10 mouse cellular contexts compared by ENCODE assay signal in genomic region chr19:25611116-25611515, GRCm38 (mm10). TPM values are rescaled to one million over a fixed set of nuclear protein-coding genes. Genes with fewer than 3 reads are reported as not detected.
DNase-seq lines count a peak whose midpoint lies in the region; ATAC-seq and TF ChIP-seq lines count a peak whose summit lies in the region.
"Had no signal": no experiment of that assay in that cellular context is flagged by ENCODE, and none has a peak within 500 bp of the region (broad histone marks: within the 10 kb centered on the region; RNA-seq: fewer than 3 reads in every experiment).

No protein-coding gene starts in this region.

- H3K4me3 ChIP-seq in heart, embryonic 13.5 days: peak overlapping the region; percentile 53
- no peak overlapping the region for H3K4me3 ChIP-seq in heart, adult 2 months
- H3K4me3 ChIP-seq in hindbrain, embryonic 15.5 days: peak overlapping the region; percentile 16
- H3K4me3 ChIP-seq in midbrain, embryonic 15.5 days: peak overlapping the region; percentile 21

- no peak for DNase-seq in heart, adult 2 months
- peak; percentile 67 for DNase-seq in ZHBTc4 (ENCODE audit: low read depth, low spot score)
- no peak for DNase-seq in thymus, postnatal 4 days
- DNase-seq in adrenal gland, adult 2 months: no peak
- no peak for DNase-seq in adrenal gland, postnatal 14 days

- no peak for TF ChIP-seq POLR2A in heart, adult 2 months (IDR thresholded peaks at IDR 0.05; ENCODE audit: insufficient read depth, low read depth, low read length)

- under 1% methylated on average over 42 of the region's 42 CpGs for WGBS in heart, embryonic 13.5 days
- 1% methylated on average over 42 of the region's 42 CpGs for WGBS in heart, adult 2 months
- under 1% methylated on average over 42 of the region's 42 CpGs for WGBS in hindbrain, embryonic 15.5 days
- whole genome bisulfite sequencing in midbrain, embryonic 15.5 days: under 1% methylated on average over 41 of the region's 42 CpGs

- no peak for TF ChIP-seq EP300 in heart, adult 2 months (IDR thresholded peaks at IDR 0.05; ENCODE audit: insufficient read depth, low read depth, low read length)

- H3K4me2 ChIP-seq in heart, embryonic 13.5 days: peak overlapping the region; percentile 74
- H3K4me2 ChIP-seq in hindbrain, embryonic 15.5 days: peak overlapping the region; percentile 48
- H3K4me2 ChIP-seq in midbrain, embryonic 15.5 days: peak overlapping the region; percentile 52

- TF ChIP-seq CTCF in heart, adult 2 months (IDR thresholded peaks at IDR 0.05): no peak

- H3K9ac ChIP-seq in heart, embryonic 13.5 days: peak overlapping the region; percentile 44
- H3K9ac ChIP-seq in heart, adult 2 months (ENCODE audit: low read depth, low read length): no peak overlapping the region; the same call in 1 of the 2 replicates
- H3K9ac ChIP-seq in hindbrain, embryonic 15.5 days: no peak overlapping the region
- no peak overlapping the region for H3K9ac ChIP-seq in midbrain, embryonic 15.5 days

- H3K4me1 ChIP-seq in heart, embryonic 13.5 days: peaks cover 20% of the 10 kb centered on the region
- no peaks in the 10 kb centered on the region for H3K4me1 ChIP-seq in heart, adult 2 months (ENCODE audit: control insufficient read depth, insufficient read depth, low read length)
- H3K4me1 ChIP-seq in hindbrain, embryonic 15.5 days (replicated peaks): peaks cover 16% of the 10 kb centered on the region
- H3K4me1 ChIP-seq in midbrain, embryonic 15.5 days: peaks cover 16% of the 10 kb centered on the region

- no peaks in the 10 kb centered on the region for H3K9me3 ChIP-seq in heart, embryonic 13.5 days
- no peaks in the 10 kb centered on the region for H3K9me3 ChIP-seq in hindbrain, embryonic 15.5 days
- no peaks in the 10 kb centered on the region for H3K9me3 ChIP-seq in midbrain, embryonic 15.5 days

- H3K27ac ChIP-seq in heart, embryonic 13.5 days (replicated peaks): no peak overlapping the region
- no peak overlapping the region for H3K27ac ChIP-seq in heart, adult 2 months
- H3K27ac ChIP-seq in hindbrain, embryonic 15.5 days (replicated peaks): no peak overlapping the region
- H3K27ac ChIP-seq in midbrain, embryonic 15.5 days: no peak overlapping the region

- H3K36me3 ChIP-seq in heart, embryonic 13.5 days: no peaks in the 10 kb centered on the region
- H3K36me3 ChIP-seq in heart, adult 2 months (ENCODE audit: control insufficient read depth, insufficient read depth, low read length): no peaks in the 10 kb centered on the region
- no peaks in the 10 kb centered on the region for H3K36me3 ChIP-seq in hindbrain, embryonic 15.5 days
- no peaks in the 10 kb centered on the region for H3K36me3 ChIP-seq in midbrain, embryonic 15.5 days (replicated peaks)

- no peak for ATAC-seq in heart, embryonic 13.5 days (ENCODE audit: extremely low read depth, insufficient number of reproducible peaks, low FRiP score, low TSS enrichment)
- ATAC-seq in hindbrain, embryonic 15.5 days (ENCODE audit: low FRiP score, low read depth): no peak
- ATAC-seq in midbrain, embryonic 15.5 days (replicated peaks): no peak

- intact Hi-C loops in heart, adult 2 months (cut with DNase I): no loop called here

- H3K27me3 ChIP-seq in heart, embryonic 13.5 days (replicated peaks): peaks cover 99% of the 10 kb centered on the region
- H3K27me3 ChIP-seq in heart, adult 2 months (ENCODE audit: control insufficient read depth, insufficient read depth, low read length): peaks cover 44% of the 10 kb centered on the region
- H3K27me3 ChIP-seq in hindbrain, embryonic 15.5 days: peaks cover 87% of the 10 kb centered on the region
- peaks cover 87% of the 10 kb centered on the region for H3K27me3 ChIP-seq in midbrain, embryonic 15.5 days (replicated peaks)
- H3K27me3 ChIP-seq: CH12.LX had no signal

- no peaks in the 10 kb centered on the region for H3K79me2 ChIP-seq in heart, adult 2 months (replicated peaks; ENCODE audit: control insufficient read depth, insufficient read depth, low read length)

RNA-seq across cellular contexts. Expression of gene Dmrt3, which starts 1.0 kb away (rescaled TPM):
- polyA plus RNA-seq in heart, embryonic 13.5 days (2015; fragmentation: Nextera tagmentation; extraction: Ambion mirVana): 0.08 and 0.11 TPM in 2 replicates
- total RNA-seq in heart, adult 2 months (2021): not detected
- polyA plus RNA-seq in heart, adult 2 months (2012; rRNA removed): 0.37 TPM in 1 of 2 replicates, not detected in the other
- 0.38 and 0.49 TPM in 2 replicates for polyA plus RNA-seq in hindbrain, embryonic 15.5 days (2015; fragmentation: Nextera tagmentation; extraction: Ambion mirVana)
- 0.22 and 0.32 TPM in 2 replicates for polyA plus RNA-seq in midbrain, embryonic 15.5 days (2015; fragmentation: Nextera tagmentation; extraction: Ambion mirVana)
- total RNA-seq in adrenal gland, adult 2 months (2021): not detected
- not detected in 2 replicates for polyA plus RNA-seq in adrenal gland, adult 2 months (2012; rRNA removed)
- total RNA-seq in adrenal gland, postnatal 14 days (2021): not detected in 2 replicates
- total RNA-seq: CH12.LX had no signal
- polyA plus RNA-seq: gonadal fat pad, adult 2 months had no signal
